Mouse (Mus musculus): ENCODE measurements around the gene Ctsc. TPM values are rescaled to one million over a fixed set of nuclear protein-coding genes. Genes with fewer than 3 reads are reported as not detected.
"Not testable (repeated sequence)": the region's sequence is repeated elsewhere in the genome, so short reads cannot be mapped to it uniquely, and the experiment has no call there.

Gene Ctsc
- total and polyA plus RNA-seq, 3 experiments: 14.2 to 38.5 (median 27.5) TPM

GRCm38 (mm10) chr7:88244462-88244861 is 33.4 kb upstream of the Ctsc start:
- no peaks in the 10 kb centered on the region for H3K36me3 ChIP-seq (ENCODE audit: control insufficient read depth, insufficient read depth, low read length)
- no peak overlapping the region for H3K4me3 ChIP-seq
- intact Hi-C loops (cut with DNase I): no loop called here
- TF ChIP-seq EP300 (IDR thresholded peaks at IDR 0.05; ENCODE audit: insufficient read depth, low read depth, low read length) (no peak), POLR2A (IDR thresholded peaks at IDR 0.05; ENCODE audit: insufficient read depth, low read depth, low read length) (no peak), CTCF (IDR thresholded peaks at IDR 0.05) (no peak)
- H3K4me1 ChIP-seq (ENCODE audit: control insufficient read depth, insufficient read depth, low read length): no peaks in the 10 kb centered on the region
- H3K79me2 ChIP-seq (replicated peaks; ENCODE audit: control insufficient read depth, insufficient read depth, low read length): no peaks in the 10 kb centered on the region
- DNase-seq: no peak
- no peaks in the 10 kb centered on the region for H3K27me3 ChIP-seq (ENCODE audit: control insufficient read depth, insufficient read depth, low read length)
- no peak overlapping the region for H3K9ac ChIP-seq (ENCODE audit: low read depth, low read length)
- no peak overlapping the region for H3K27ac ChIP-seq

GRCm38 (mm10) chr7:88250380-88250779 is 27.5 kb upstream of the Ctsc start:
- H3K4me3 ChIP-seq; DNase-seq; H3K27ac ChIP-seq; H3K27me3 ChIP-seq (ENCODE audit: control insufficient read depth, insufficient read depth, low read length); H3K4me1 ChIP-seq (ENCODE audit: control insufficient read depth, insufficient read depth, low read length); intact Hi-C loops (cut with DNase I); H3K36me3 ChIP-seq (ENCODE audit: control insufficient read depth, insufficient read depth, low read length); H3K79me2 ChIP-seq (replicated peaks; ENCODE audit: control insufficient read depth, insufficient read depth, low read length); H3K9ac ChIP-seq (ENCODE audit: low read depth, low read length): not testable (repeated sequence)
- WGBS: 83% methylated on average over 2 of the region's 2 CpGs

GRCm38 (mm10) chr7:88251535-88251934 is 26.4 kb upstream of the Ctsc start:
- Histone ChIP-seq H3K27ac (no peak overlapping the region), H3K36me3 (ENCODE audit: control insufficient read depth, insufficient read depth, low read length) (no peaks in the 10 kb centered on the region), H3K79me2 (replicated peaks; ENCODE audit: control insufficient read depth, insufficient read depth, low read length) (no peaks in the 10 kb centered on the region), H3K4me3 (no peak overlapping the region), H3K9ac (ENCODE audit: low read depth, low read length) (no peak overlapping the region), H3K4me1 (ENCODE audit: control insufficient read depth, insufficient read depth, low read length) (no peaks in the 10 kb centered on the region), H3K27me3 (ENCODE audit: control insufficient read depth, insufficient read depth, low read length) (no peaks in the 10 kb centered on the region)
- DNase-seq: no peak
- intact Hi-C loops (cut with DNase I): no loop called here
- WGBS: 36% methylated on average over 1 of the region's 1 CpGs
- TF ChIP-seq CTCF (IDR thresholded peaks at IDR 0.05) (no peak), EP300 (IDR thresholded peaks at IDR 0.05; ENCODE audit: insufficient read depth, low read depth, low read length) (no peak), POLR2A (IDR thresholded peaks at IDR 0.05; ENCODE audit: insufficient read depth, low read depth, low read length) (no peak)

- H3K79me2 ChIP-seq (replicated peaks; ENCODE audit: control insufficient read depth, insufficient read depth, low read length): no peaks in the 10 kb centered on the region
- DNase-seq: no peak
- H3K27ac ChIP-seq: no peak overlapping the region
Measured at GRCm38 (mm10) chr7:88252129-88252528, 25.8 kb upstream of the Ctsc start.

GRCm38 (mm10) chr7:88254884-88255283 is 23.0 kb upstream of the Ctsc start:
- Histone ChIP-seq H3K27ac (no peak overlapping the region), H3K36me3 (ENCODE audit: control insufficient read depth, insufficient read depth, low read length) (no peaks in the 10 kb centered on the region), H3K4me1 (ENCODE audit: control insufficient read depth, insufficient read depth, low read length) (no peaks in the 10 kb centered on the region), H3K27me3 (ENCODE audit: control insufficient read depth, insufficient read depth, low read length) (no peaks in the 10 kb centered on the region), H3K79me2 (replicated peaks; ENCODE audit: control insufficient read depth, insufficient read depth, low read length) (no peaks in the 10 kb centered on the region), H3K9ac (ENCODE audit: low read depth, low read length) (no peak overlapping the region), H3K4me3 (no peak overlapping the region)
- DNase-seq: no peak
- intact Hi-C loops (cut with DNase I): no loop called here
- TF ChIP-seq EP300 (IDR thresholded peaks at IDR 0.05; ENCODE audit: insufficient read depth, low read depth, low read length) (no peak), CTCF (IDR thresholded peaks at IDR 0.05) (no peak), POLR2A (IDR thresholded peaks at IDR 0.05; ENCODE audit: insufficient read depth, low read depth, low read length) (no peak)

More at GRCm38 (mm10) chr7:88252129-88252528, 25.8 kb upstream of the Ctsc start:
- H3K27me3 ChIP-seq (ENCODE audit: control insufficient read depth, insufficient read depth, low read length): no peaks in the 10 kb centered on the region
- no peaks in the 10 kb centered on the region for H3K36me3 ChIP-seq (ENCODE audit: control insufficient read depth, insufficient read depth, low read length)
- no peak overlapping the region for H3K9ac ChIP-seq (ENCODE audit: low read depth, low read length)
- no peak overlapping the region for H3K4me3 ChIP-seq
- no peak for TF ChIP-seq CTCF (IDR thresholded peaks at IDR 0.05)
- no peak for TF ChIP-seq POLR2A (IDR thresholded peaks at IDR 0.05; ENCODE audit: insufficient read depth, low read depth, low read length)
- no peak for TF ChIP-seq EP300 (IDR thresholded peaks at IDR 0.05; ENCODE audit: insufficient read depth, low read depth, low read length)
- no peaks in the 10 kb centered on the region for H3K4me1 ChIP-seq (ENCODE audit: control insufficient read depth, insufficient read depth, low read length)
- intact Hi-C loops (cut with DNase I): no loop called here

GRCm38 (mm10) chr7:88259155-88259925 is 18.5 kb upstream of the Ctsc start:
- Histone ChIP-seq H3K4me1 (ENCODE audit: control insufficient read depth, insufficient read depth, low read length) (no peaks in the 10 kb centered on the region), H3K79me2 (replicated peaks; ENCODE audit: control insufficient read depth, insufficient read depth, low read length) (no peaks in the 10 kb centered on the region), H3K4me3 (no peak overlapping the region), H3K27ac (no peak overlapping the region), H3K36me3 (ENCODE audit: control insufficient read depth, insufficient read depth, low read length) (no peaks in the 10 kb centered on the region), H3K9ac (ENCODE audit: low read depth, low read length) (no peak overlapping the region), H3K27me3 (ENCODE audit: control insufficient read depth, insufficient read depth, low read length) (no peaks in the 10 kb centered on the region)
- intact Hi-C loops (cut with DNase I): no loop called here
- 65% methylated on average over 7 of the region's 7 CpGs for WGBS
- TF ChIP-seq POLR2A (IDR thresholded peaks at IDR 0.05; ENCODE audit: insufficient read depth, low read depth, low read length) (no peak), EP300 (IDR thresholded peaks at IDR 0.05; ENCODE audit: insufficient read depth, low read depth, low read length) (no peak), CTCF (IDR thresholded peaks at IDR 0.05) (no peak)
- no peak for DNase-seq
